Mouse (Mus musculus): ENCODE measurements around the gene Pink1.

The Pink1 gene

GRCm38 (mm10) chr4:138267869-138268268 is 58.2 kb downstream of the Pink1 start:
- no peak for DNase-seq (ENCODE audit: inconsistent age in 2 of 2, low spot score in 1 of 2)
